Mouse (Mus musculus) right cerebral cortex, postnatal 25 days (tissue): ENCODE data around the gene Chd2.
"Not testable (repeated sequence)": the region's sequence is repeated elsewhere in the genome, so short reads cannot be mapped to it uniquely, and the experiment has no call there.

Source experiments
- DNase-seq: peaks from one replicate; pipeline ENCODE4 v3.0.0; 2022

Gene Chd2

DNA sequence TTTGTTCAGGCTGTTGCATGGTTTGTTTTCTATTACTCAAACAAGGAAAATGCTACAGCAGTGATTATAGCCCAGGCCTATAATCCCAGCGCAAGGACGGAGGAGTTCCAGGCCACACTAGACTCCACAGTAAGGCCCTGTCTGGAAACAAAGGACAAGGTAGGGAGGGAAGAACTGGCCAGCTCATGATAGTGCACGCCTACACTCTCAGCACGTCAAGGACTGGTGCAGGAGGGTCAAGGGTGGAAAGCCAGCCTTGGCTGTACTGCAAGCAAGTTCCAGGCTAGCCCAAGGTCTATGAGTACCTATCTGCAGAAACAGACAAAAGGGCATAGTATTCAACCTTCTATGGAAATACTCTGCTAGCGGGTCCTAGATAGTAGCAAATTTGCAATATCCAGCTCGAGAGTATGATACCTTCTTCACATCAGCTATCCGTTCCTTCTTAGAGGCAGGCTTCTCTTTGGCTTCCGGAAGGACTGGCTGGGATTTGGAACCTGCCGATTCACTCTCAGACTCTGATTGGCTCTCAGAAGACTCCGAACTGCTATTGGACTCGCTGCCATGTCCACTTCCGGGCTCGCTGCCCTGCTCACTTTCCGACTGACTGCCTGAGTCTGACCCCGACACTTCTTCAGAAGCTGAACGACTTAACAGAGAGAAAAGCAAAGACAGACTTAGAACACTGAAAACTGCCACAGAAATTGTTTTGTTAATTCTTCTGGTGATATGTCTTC lies 22.4 kb downstream of the Chd2 start:
- DNase-seq = no peak

DNA sequence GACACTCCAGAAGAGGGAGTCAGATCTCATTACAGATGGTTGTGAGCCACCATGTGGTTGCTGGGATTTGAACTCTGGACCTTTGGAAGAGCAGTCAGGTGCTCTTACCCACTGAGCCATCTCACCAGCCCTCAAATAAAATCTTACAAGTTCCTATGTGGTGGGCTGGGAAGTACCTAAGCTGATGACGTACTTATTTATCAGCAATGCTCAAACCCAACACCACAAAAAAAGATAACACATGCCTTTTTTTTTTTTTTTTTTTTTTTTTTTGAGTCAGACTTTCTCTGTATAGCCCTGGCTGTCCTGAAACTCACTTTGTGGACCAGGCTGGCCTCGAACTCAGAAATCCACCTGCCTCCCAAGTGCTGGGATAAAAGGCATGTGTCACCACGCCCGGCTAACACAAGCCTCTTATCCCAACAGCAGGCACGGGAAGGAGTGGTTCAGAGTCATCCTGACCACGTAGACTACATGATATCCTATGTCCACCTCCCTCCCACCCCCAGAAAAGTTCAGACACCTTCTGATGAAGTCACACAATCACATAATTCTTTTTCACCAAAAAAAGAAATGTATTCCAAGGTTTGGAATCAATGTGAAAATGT lies 23.2 kb downstream of the Chd2 start:
- DNase-seq = not testable (repeated sequence)

DNA sequence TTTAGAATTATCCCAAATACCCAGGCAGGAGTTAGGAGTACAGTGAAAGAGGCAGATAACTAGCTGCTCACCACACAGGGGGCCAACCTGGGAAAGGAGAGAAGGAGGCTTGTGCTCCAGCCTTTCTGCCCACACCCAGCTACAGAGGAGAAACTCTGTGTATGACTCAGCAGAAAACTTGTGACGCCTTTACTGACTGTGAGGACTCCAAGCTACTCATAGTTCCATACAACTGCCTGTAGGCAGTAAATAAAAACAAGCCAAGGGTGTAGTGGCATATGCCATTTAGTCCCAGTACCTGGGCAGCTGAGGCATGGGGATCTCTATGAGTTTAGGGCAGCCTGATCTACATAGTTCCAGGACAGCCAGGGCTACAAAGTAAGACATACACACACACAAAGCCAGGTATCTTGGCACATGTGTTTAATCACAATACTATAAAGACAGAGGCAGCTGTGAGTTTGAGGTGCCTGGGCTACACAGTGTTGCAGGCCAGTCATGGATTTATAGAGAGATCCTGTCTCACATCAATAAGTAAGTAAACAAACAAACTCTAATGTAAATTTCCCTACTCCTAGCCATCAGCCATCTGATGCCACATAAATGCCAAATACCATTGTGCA lies 24.1 kb downstream of the Chd2 start:
- DNase-seq = no peak

DNA sequence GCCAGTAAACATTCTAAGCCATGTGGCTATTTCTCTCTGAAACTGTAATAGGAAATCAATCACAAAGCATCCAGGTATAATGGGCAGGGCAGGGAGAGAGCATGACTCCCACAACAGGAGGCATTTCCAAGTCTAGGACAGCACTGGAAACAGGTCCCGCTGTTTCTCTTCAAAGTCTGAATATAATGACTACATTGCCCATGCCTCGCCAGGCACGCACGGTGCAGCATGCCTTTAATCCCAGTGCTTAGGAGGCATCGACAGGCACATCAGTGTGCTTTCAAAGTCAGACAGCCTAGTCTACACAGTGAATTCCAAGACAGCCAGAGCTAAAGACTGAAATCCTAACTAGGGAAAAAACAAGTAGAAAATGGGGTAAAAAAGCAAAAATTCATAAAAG lies 24.8 kb downstream of the Chd2 start:
- no peak for DNase-seq

DNA sequence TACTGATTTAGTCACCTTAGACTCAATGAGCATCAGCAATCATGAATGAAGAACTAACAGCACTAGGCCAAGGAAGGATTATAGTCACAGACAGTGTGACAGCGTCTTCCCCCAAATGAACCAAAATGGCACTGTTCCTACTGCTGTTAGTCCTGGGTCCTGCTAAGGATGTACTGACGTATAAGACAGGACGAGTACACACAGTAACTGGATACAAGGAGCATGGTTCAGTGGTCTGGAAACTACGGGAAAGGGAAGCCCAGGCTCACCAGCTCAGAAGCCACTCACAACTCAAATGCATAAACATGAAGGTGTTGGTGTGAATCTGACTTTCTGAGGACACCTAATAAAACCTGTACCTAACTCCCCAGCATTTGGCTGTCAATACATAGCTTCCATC lies 27.1 kb downstream of the Chd2 start:
- no peak for DNase-seq

DNA sequence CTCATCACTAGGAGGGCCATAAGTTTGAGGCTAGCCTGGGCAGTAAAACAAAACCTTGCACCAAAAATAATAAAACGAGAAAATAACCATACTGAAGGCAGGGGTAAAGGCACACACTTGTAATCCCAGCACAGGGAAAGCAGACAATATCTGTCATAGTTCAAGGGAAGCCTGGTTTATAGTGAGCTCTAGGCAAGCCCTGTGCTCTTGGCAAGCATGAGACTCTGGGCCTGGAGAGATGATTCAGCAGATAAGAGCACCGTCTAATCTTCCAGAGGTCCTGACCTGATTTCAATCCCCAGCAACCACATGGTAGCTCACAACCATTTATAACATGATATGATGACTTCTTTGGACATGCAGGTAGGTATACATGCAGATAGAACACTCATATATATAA lies 29.2 kb downstream of the Chd2 start:
- DNase-seq = no peak

DNA sequence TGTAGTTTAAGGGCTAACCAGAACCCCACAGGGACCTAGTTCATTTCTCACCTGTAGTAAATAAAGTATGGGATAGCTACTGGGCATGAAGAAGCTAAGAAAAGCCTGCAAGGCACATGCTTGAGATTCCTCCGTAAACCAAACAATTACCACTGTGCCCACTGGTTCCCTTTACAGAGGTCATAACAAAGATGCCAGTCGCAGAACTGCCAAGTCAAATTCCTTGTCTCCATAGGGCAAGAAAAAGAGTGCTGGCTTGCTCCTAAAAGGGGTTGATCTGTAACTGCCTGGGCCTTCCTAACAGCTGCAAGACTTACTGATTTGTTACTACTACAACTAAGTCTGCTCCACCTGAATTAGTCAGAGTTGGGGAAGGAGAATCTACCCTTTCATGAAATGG lies 32.9 kb downstream of the Chd2 start:
- DNase-seq = no peak

DNA sequence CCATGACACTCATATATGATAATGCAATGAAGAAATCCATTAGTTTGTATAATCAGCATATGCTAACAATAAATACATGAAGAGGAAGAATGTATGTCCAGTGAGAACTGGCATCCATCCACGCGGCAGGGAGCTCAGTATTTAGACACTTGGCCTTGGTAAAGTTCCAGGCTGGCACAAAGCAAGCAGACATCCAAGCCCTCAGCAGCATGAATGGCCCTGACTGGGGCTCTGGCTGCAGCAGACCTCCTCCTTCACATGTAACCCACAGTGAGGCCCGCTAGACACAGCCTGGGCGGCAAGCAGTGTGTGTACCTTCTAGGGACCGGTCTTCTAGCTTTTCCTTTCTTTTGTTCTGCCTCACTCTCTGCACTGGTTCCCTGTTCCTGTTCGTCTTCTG lies 34.1 kb downstream of the Chd2 start:
- no peak for DNase-seq

DNA sequence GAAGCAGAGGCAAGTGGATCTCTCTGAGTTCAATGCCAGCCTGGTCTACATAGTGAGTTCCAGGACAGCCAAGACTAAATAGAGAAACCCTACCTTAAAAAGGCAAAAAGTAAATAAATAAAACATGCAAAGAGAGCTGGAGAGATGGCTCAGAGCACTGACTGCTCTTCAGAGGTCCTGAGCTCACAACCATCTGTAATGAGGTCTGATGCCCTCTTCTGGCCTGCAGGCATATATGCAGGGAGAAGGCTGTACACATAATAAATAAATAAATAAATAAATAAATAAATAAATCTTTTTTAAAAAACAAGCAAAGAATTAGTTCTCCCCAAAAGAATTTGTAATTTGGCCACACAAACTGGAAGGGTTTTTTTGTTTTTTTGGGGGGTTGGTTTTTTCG lies 34.8 kb downstream of the Chd2 start:
- no peak for DNase-seq

DNA sequence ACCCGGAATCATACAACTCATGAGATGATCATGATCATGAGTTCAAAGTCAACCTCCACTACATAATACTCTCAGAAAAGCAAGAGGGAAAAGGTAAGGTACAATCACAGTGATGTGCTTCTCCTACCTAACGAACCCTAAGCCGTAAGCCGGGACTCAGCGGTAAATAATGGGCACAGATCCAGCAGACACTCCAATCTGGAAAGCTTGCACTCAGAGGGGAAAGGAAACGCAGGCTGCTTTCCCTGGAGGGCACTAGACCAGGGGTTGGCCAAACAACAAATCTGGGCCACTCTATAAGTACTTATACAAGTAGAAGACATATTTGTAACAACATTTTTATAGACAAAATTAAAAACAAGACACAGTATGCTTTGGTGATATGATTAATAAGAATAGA lies 36.4 kb downstream of the Chd2 start:
- DNase-seq = no peak

DNA sequence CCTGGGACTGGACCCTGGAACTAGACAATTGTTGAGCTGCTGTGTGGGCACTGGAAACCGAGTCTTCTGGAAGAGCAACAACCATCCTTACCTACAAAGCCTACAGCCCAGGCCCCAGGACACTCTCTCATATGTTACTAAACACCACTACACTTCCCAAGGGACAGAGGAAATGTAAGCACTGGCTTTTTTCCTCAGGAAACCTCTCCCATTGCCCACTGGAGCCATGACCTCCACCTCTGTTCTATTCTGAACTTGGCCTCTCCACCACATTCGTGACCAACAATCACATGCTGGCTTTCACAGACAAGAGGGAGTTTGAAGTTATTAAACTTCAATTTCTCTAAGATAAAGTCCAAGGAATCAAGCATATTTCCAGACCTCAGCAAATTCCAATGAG lies 43.4 kb downstream of the Chd2 start:
- DNase-seq = no peak

DNA sequence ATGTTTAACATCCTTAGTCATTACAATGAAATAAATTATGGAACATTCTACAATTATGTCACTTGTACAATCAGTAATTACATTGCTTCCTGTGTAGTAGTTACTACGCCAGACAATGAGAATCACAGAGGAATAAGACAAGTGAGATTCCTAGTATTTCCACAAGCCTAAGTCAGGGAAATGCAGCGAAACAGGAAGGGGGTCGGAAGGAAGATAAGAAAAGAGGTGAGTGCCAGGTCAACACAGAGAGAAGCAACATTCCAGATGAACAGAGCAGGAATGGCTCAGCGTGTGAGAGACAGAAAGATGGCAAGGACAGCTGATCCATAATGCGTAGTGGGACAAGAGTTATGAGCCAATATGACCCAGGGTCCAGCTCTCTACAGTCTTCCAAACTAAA lies 52.4 kb downstream of the Chd2 start:
- DNase-seq = no peak

DNA sequence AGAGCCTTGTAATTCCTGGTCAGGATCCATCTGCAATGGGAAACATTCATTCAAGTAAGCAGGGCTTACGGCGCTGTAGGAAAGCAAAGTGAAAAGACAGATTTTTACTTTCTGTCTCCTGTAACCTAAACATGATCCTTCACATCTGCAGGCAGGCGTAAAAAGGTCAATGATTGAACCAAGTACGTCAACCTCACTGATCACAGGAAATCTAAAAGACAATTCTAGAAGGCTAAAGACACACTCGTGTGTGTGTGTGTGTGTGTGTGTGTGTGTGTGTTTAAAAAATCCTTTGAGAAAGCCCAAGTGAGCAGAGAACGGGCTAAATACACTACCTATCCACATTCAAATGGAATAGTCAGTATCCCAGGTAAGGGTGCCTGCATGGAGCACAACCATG lies 60.5 kb downstream of the Chd2 start:
- DNase-seq = no peak

DNA sequence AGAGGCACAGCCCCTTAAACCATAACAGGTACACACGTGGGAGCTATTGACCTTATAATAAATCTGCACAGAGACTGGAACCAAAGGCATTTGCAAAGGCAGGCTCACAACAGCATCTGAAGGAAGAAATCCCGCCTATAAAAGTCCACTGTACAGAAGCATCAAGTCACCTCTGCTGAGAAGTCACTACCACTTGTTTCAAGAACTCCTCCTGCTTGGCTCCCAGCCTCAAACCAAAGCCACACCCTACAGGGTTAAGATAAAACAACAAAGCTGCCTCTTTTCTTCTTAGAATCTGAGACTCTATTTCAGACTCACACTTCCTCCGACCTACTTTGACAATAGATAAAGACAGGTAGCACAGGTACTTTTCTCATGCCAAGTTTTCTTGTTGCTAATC lies 62.1 kb downstream of the Chd2 start:
- no peak for DNase-seq

DNA sequence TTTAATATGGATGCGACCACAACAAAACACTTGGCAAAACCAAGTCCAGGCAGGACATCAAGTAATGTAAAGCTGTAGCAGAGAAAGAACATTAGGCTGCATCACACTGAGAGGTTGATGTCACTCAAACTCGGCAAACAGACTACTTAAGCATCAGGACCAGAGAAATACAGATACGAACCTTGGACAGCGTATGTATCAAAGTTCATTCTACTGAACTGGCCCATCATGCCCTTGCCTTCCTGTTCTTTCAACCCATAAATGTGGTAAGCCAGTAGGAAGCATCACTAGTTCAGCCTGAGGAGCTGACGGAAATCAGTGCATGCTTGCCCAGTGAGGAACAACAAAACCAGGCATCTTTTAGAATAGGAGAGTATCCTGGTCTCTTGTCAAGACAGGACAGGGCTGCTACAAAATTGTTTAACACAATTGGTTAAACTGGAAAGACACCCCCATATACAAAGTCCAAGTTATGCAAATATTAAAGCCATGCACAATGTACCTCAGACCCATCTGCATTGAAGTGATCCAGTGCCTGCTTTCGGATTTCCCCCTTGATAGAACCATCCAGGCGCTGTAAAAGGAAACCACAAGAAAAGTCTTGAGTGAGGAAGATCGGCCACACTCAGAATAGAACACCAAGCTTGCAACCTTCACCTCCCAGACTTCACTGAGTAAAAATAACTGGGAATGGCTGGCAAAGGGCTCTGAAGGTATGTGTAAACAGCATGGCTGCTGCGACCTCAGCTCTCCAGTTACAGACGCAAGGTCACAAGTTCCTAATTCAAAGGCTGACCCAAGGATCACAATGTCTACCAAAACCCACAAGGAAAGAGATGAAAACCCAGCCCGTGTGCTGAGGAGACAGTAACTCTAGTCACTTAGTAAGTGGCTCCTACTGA lies 63.2 kb downstream of the Chd2 start:
- DNase-seq = no peak

DNA sequence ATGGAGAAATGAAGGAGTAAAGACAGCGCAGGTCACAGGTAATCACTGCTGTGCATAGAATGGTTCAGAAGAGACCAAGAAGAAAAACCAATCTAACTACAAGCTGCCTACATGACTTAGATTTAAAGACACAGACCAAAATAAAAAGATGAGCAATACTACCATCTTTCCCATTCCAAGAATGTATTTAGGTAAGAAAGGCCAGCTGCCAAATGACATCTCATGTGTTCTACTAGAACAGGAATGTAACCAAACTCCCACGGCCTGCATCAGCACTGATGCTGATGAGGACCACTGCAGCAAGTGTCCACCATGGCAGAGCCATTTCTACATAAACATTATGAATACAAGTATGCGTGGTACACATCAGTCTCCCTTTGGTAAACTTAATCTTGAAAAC lies 73.9 kb downstream of the Chd2 start:
- no peak for DNase-seq

DNA sequence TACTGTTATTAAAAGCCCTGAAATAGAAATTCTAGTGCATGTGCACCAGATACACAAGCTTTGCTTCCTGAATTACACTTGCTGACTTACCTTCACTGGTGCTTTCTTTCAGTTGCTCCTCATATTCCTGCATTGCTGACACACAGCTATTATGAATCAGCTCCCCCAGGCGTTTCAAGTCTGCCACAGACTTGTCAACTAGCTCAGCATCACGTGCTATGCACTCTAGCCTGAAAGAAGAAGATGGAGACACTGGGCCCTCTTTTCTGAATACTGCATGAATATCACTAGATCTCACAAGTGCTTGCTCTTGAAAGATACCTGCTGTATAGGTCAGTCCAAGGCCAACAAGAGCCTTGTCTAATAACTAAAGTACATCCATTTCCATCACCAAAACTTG lies 78.1 kb downstream of the Chd2 start:
- no peak for DNase-seq

DNA sequence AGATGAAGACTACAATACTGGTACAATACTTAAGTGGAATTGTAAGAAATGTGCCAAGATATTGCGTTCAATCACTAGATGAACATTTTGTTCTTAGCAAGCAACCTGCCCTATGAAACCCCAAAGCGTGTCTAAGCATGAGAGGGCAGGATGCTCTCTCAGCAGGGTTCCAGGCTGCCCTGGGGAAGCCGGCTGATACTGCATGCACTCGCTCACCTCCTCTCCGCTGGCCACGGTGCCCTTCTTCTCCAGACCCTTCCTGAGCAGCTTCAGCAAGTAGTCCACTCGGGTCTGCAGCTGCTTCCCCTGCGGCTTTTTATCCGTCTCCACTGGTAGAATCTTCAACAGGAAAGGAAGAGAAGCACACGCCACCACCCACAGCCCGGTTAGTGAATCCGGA lies 87.5 kb downstream of the Chd2 start:
- DNase-seq = no peak

DNA sequence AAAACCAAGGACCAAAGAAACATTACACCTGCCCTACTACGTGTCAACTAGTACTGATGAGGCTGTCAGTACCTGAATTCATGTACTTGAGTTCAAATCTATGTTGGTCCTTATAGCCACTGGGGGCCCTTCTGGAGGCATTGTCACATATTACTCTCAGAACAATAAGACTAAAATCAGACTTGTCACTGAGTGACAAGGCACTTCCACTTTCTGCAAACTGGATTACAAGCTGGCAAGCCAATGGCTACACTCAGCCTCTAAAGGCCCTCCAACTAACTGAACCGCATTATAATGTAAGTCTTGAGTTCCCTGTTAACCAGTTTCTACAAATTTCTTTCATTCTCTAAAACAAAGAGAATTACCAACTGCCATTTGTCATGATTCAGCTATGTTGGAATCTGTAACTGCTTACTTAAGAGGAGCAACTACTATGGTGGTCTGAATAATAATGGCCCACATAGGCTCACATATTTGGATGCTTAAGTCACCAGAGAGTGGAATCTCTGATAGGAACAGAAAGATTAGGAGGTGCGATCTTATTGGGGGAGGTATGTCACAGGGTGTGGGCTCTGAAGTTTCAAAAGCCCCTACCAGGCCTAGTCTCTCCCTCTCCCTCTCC lies 89.3 kb downstream of the Chd2 start:
- no peak for DNase-seq

DNA sequence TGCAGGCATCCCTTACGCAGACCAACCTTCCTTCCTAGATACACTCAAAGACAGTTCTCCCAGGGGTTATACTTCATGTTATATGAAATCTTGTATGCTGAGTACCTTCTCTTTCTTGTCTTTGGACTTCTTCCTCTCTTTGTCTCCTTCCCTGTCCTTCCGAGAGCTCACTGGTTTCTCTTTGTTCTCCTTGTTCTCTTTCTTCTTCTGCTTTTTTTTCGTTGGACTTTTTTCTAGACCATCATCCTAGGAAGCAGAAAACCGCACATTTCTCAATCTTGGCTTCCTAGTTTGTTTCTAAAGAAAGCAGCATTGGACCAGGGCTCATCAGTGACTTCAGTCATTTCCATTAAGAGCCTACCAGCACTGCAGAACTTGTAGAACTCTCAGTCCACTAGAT lies 90.0 kb downstream of the Chd2 start:
- DNase-seq = no peak

DNA sequence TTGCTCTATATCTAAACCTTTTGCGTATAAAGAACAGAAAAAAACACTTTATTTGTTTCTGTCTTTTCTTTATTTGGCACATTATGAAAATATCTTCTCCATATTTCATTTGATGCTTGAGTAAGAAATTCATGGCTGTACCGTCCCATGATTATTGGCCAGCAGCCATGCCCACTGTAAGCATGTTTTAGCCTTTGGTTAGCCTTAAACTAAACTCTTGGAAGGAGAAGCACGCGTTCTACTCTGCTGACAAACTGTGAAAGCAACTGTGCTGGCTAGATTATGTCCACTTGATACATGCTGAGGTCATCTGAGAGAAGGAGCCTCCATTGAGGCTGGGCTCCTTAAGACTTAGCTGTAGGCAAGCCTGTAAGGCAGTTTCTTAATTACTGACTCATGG lies 99.4 kb downstream of the Chd2 start:
- DNase-seq = no peak

DNA sequence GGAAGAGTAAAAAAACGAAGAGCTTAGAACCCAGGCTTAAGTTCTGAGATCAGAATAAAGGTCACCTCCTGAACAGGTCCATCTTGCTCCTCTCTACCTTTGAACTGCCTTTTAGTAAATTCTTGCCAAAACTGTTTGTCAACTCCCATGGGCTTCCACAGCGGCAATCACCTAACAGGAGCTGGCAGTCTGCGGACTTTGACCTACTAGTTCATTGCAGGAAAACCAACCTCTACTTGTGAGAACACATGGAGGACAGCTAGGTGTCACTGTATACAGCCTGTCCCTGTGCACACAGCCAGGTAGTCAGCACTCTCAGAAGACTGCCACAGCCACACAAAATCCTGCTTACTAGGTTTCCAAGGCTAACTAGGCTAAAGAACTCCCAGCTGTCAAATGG lies 99.8 kb downstream of the Chd2 start:
- DNase-seq = no peak

DNA sequence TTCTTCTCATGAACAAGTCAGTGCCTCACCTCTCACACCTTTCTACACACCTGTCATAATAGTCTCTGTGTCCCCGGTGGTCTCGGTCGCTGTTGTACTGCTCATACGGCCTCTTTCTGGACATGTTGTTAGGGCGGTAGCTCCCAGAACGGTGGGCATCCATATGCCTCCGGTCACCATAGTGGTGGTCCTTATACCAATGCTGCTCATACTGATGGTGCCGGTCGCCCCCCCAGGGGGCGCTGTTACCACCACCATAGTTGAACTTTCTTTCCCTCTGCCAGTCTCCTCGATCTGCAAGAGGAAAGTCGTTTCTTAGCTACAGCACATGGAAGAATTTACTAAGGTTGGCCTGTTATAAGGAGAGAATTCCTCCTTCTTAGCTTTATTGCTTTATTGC lies 105.9 kb downstream of the Chd2 start:
- DNase-seq = no peak
